In the genomic region with DNA sequence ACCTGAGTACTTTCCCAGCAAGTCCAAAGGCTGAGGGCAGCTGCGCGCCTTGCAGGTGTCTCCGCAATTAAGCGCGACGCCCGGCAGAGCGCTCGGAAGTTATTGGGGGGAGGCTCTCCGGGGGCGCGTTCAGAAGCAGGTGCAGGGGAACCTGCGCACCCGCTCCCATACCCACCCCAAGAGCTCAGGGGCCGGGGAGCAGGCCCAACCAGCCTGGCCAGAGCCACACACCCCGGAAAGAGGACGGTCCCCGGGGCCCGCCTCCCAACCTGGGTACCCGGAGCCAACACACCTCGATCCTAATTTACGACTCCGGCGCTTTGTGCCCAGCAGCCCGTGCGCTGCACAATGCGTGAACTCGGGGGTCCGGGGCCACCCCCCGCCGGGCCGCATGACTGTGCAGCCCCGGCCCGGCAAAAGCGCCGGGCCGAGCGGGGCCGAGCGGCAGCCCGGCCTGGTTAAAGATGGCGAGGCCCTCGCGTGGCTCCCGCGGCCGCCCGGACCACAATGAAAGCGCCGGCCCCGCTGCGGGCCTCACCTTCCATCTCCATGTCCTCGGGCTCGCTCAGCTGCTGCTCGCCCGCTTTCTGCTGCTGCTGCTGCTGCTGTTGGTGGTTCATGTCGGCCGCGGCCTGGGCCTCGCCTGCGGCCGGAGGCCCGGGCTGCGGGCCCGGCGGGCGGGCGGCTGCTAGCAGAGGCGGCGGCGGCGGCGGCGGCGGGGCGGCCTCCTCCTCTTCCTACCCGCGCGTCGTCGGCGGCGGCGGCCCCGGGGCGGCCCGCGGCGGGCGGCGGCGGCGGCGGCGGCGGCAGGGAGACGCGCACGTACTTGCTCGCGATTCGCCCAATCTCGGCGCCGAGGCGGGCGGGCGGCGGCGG, we compare ENCODE assay signal across 9 mouse cellular contexts. TPM values are rescaled to one million over a fixed set of nuclear protein-coding genes. Genes with fewer than 3 reads are reported as not detected.
DNase-seq lines count a peak whose midpoint lies in the region; ATAC-seq and TF ChIP-seq lines count a peak whose summit lies in the region.
"Had no signal": no experiment of that assay in that cellular context is flagged by ENCODE, and none has a peak within 500 bp of the region (broad histone marks: within the 10 kb centered on the region; RNA-seq: fewer than 3 reads in every experiment).

No protein-coding gene starts in this region.

- peaks cover 65% of the 10 kb centered on the region for H3K4me1 ChIP-seq in megakaryocyte, embryonic 14.5 days
- peaks cover 22% of the 10 kb centered on the region for H3K4me1 ChIP-seq in brown adipose tissue, adult 24 weeks (ENCODE audit: control insufficient read depth, insufficient read depth, insufficient read length, low read length)
- peaks cover 49% of the 10 kb centered on the region for H3K4me1 ChIP-seq in liver, postnatal 0 days (ENCODE audit: insufficient read depth)

- TF ChIP-seq EP300 in liver, postnatal 0 days (IDR thresholded peaks at IDR 0.05; ENCODE audit: low read depth) = no peak

- no peaks in the 10 kb centered on the region for H3K9me3 ChIP-seq in megakaryocyte, embryonic 14.5 days
- H3K9me3 ChIP-seq in liver, postnatal 0 days (ENCODE audit: low read length) = no peaks in the 10 kb centered on the region

- no peaks in the 10 kb centered on the region for H3K27me3 ChIP-seq in megakaryocyte, embryonic 14.5 days (replicated peaks)
- H3K27me3 ChIP-seq in liver, postnatal 0 days (ENCODE audit: insufficient read depth, low read length) = no peaks in the 10 kb centered on the region

- peak overlapping the region; percentile 76 for H3K4me2 ChIP-seq in liver, postnatal 0 days (ENCODE audit: low read depth, low read length)

- peak overlapping the region; percentile 95 for H3K4me3 ChIP-seq in megakaryocyte, embryonic 14.5 days (replicated peaks)
- H3K4me3 ChIP-seq in brown adipose tissue, adult 24 weeks (ENCODE audit: insufficient read depth, low read depth, low read length) = peak overlapping the region; percentile 92
- H3K4me3 ChIP-seq in liver, postnatal 0 days (ENCODE audit: low read depth, low read length) = peak overlapping the region; percentile 99

- ATAC-seq in megakaryocyte, adult 5-6 weeks (ENCODE audit: poor library complexity, severe bottlenecking) = no peak
- peak; percentile 12 for ATAC-seq in liver, postnatal 0 days

- TF ChIP-seq CTCF in liver, postnatal 0 days (IDR thresholded peaks at IDR 0.05; ENCODE audit: low read depth) = no peak

- peaks cover 20% of the 10 kb centered on the region for H3K36me3 ChIP-seq in megakaryocyte, embryonic 14.5 days (replicated peaks; ENCODE audit: low read length)
- H3K36me3 ChIP-seq in liver, postnatal 0 days (replicated peaks; ENCODE audit: insufficient read depth, low read length) = peaks cover 7% of the 10 kb centered on the region; the same call in 1 of the 2 replicates

- no peak overlapping the region for H3K27ac ChIP-seq in brown adipose tissue, adult 24 weeks (replicated peaks; ENCODE audit: low read depth, low read length)
- peak overlapping the region; percentile 99 for H3K27ac ChIP-seq in liver, postnatal 0 days (ENCODE audit: low read depth)

- WGBS in liver, postnatal 0 days (ENCODE audit: insufficient replicate concordance) = under 1% methylated on average over 79 of the region's 110 CpGs

- peak; percentile 23 for DNase-seq in forelimb bud, embryonic 11.5 days (ENCODE audit: low read depth, low spot score)
- peak; percentile 65 for DNase-seq in induced T-regulatory cell, adult 2 months (ENCODE audit: low read depth)
- peak; percentile 57 for DNase-seq in liver, postnatal 0 days
- peak; percentile 59 for DNase-seq in retina, embryonic 14.5 days (ENCODE audit: low spot score)
- peak; percentile 56 for DNase-seq in yolk sac, embryonic 10.5 days (ENCODE audit: low spot score)

- H3K9ac ChIP-seq in liver, postnatal 0 days (replicated peaks) = peak overlapping the region; percentile 99

RNA-seq across cellular contexts. Expression of a gene that starts 54.2 kb away (rescaled TPM):
- 4.5 and 8.0 TPM in 2 replicates for polyA plus RNA-seq in megakaryocyte, embryonic 14.5 days (2012; ENCODE audit: insufficient read depth, low replicate concordance)
- 127 and 132 TPM in 2 replicates for total RNA-seq in megakaryocyte, adult 5-6 weeks (2015)
- total RNA-seq in megakaryocyte, adult 5-6 weeks (2017) = 122 and 137 TPM in 2 replicates
- polyA plus RNA-seq in brown adipose tissue, adult 24 weeks (2012; ENCODE audit: insufficient read depth, insufficient read length, missing spikeins) = 27.2 and 38.0 TPM in 2 replicates
- polyA plus RNA-seq in liver, postnatal 0 days (2015; fragmentation: Nextera tagmentation; extraction: Ambion mirVana) = 15.8 and 17.7 TPM in 2 replicates

RNA-seq across cellular contexts. Expression of a gene that starts 57.3 kb away (rescaled TPM):
- polyA plus RNA-seq in megakaryocyte, embryonic 14.5 days (2012; ENCODE audit: insufficient read depth, low replicate concordance) = not detected in 2 replicates
- total RNA-seq in megakaryocyte, adult 5-6 weeks (2015) = not detected in 2 replicates
- total RNA-seq in megakaryocyte, adult 5-6 weeks (2017) = not detected in 2 replicates
- polyA plus RNA-seq in brown adipose tissue, adult 24 weeks (2012; ENCODE audit: insufficient read depth, insufficient read length, missing spikeins) = not detected in 2 replicates
- polyA plus RNA-seq in liver, postnatal 0 days (2015; fragmentation: Nextera tagmentation; extraction: Ambion mirVana) = 0.43 TPM in 1 of 2 replicates, not detected in the other
- total RNA-seq: common myeloid progenitor, adult 5-6 weeks had no signal
